Mouse (Mus musculus) A20 (cell line): ENCODE results near the gene Mab21l1.

Source experiments
- DNase-seq: peaks from one replicate; pipeline ENCODE4 v3.0.0-alpha.2; 2011; ENCODE audit warnings: low read depth, low spot score

Gene Mab21l1

DNA sequence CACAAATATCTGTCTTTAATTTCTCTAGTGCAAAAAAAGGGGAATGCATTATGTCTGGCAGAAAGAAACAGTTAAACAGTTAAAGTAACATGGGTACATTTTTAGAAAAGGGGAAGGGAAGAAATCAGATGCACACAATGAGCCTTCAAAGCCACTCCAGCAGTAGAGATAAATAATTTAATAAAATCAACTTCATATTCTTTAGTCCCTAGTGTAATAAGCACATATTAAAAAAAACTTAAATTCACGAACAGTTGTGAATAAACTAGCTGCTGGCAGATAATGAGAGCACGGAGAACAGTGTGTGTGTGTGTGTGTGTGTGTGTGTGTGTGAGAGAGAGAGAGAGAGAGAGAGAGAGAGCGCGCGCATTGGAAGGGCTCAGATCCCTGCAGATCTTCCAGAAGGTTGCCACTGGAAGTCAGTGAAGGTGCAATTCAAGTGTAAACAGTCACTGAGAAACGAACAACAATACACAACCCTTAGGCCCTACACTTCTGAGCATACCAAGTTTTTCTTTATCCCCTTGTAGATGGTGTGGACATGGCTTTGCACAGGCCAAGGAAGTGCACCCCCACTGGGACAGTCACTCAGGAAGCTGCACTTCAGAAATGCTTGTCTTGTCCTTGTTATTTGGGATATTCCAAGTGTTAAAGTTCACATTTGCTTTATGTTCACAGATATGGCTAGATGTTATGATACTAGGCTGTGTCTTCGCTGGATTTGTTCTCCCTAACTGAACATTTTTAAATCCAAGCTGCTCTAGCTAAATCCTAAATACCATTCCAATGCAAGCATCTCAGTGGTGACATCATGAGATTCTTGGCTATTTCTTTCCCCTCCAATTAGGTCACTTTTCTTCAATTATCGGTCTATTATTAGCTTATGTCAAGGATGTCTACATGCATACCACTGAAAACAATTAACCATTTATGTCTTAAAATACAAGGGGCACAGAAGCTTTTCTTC lies 3.3 kb upstream of the Mab21l1 start:
- no peak for DNase-seq

DNA sequence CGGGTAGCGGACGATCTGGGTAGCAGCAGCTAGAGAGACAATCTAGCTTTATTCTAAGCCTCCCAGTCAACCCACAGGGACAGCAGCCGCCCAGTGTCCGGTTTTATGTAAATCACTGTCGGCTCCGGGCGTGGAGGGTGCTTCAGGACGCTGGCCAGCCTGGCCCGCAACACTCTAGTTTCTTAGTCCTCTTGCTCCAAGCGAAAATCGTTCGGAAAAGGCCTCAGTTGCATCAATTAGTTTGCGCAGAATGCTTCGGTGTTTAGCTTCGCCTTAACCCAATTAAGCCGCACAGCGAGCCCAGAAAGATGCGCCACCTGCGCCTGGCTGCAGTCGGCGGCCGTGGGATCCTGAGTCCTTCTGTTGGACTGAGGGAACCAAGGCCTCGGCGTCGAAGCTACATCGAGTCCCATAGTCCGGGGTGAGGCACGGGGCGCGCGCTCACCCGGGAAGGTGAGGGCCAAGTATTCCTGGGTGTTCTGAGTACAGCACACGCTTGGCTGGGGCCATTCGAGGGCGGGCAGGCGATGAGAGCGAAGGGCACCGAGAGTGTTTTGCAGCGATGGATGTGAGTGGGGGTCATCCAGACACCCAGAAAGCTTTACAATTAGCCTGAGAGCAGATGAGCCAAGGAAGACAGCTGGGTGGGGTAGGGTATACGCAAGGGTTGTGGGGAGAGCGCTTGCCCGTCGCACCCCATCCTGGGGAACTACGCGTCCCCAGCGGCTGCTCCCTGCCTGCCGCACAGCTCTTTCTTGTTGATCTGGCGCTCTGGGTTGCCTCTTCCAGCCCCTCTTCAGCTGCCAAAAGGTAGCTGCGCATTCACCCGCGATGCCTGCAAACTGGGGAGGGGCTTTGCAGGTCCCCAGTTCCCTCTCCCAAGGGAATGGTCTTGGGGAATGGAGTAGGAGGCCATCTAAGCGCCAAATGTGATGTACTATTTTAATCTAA lies 1.9 kb upstream of the Mab21l1 start:
- DNase-seq = no peak

DNA sequence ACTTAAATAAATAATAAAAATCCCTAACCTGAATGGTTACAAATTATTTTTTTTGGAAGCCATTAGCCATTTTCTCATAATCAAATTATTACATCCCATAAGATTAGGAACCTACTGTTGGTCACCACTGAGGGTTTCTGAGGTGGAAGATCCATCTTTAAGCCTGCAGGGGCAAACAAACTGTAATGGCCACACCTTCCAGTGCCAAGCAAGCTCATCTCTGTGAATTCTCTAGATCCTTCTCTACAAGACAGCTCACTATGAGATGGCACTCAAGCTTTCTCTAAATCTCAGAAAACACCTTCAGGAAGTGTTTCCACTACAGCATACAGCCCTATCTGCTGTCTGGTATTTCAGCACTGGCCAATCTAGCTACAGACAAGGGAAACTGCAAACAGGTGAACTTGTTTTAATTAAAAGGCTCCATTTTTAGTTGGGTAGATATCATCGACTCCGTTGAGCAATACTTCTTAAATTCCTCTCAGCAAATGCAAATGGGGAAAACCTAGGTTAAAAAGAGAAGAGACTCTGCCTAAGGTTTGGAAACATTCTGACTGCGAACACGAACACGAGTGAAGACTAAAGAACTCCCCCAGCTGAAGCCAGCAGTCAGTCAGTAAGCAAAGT lies 768 bp upstream of the Mab21l1 start:
- no peak for DNase-seq

DNA sequence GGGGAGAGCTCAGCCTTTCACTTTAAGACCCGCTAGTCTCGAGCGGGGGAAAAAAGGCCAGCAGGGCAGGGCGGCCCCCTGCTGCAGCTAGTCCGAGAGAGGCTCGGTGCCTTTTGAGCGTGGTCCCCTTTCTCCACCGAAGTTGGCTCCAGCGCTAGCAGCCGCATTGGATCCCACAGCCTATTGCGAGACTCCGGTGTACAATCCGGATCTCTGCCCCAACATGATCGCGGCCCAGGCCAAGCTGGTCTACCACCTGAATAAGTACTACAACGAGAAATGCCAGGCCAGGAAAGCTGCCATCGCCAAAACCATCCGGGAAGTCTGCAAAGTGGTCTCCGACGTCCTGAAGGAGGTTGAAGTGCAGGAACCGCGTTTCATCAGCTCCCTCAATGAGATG lies 461 bp downstream of the Mab21l1 start:
- no peak for DNase-seq

DNA sequence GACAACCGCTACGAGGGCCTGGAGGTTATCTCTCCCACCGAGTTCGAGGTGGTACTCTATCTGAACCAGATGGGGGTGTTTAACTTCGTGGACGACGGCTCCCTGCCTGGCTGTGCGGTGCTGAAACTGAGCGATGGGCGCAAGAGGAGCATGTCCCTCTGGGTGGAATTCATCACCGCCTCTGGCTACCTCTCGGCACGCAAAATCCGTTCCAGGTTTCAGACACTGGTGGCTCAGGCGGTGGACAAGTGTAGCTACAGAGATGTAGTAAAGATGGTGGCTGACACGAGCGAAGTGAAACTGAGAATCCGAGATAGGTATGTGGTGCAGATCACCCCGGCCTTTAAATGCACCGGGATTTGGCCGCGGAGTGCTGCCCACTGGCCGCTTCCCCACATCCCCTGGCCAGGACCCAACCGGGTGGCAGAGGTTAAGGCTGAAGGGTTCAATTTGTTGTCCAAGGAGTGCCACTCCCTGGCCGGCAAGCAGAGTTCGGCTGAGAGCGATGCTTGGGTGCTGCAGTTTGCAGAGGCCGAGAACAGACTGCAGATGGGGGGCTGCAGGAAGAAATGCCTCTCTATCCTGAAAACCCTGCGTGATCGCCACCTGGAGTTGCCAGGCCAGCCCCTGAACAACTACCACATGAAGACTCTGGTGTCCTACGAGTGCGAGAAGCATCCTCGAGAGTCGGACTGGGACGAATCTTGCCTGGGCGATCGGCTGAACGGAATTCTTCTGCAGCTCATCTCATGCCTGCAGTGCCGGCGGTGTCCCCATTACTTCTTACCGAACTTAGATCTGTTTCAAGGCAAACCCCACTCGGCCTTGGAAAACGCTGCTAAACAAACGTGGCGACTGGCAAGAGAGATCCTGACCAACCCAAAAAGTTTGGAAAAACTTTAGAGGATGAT lies 1.1 kb downstream of the Mab21l1 start:
- no peak for DNase-seq

DNA sequence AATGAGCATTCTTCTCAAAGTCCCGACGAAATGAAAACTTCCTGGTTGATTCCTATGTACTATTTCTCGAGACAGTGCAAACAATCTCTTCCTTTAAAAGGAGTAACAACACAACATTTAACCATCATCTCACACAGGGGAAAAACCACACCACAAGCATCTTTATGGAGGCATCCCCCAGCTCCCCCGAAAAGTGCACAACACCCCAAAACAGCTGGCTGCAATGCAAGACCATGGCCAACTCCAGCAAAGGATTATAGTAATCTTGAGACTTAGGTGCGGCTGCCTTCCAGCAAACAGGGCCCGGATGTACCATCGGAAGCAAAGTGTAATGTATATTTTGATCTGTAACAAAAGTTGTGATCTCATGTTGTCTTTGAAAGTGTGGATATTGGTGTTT lies 1.8 kb downstream of the Mab21l1 start:
- DNase-seq = no peak

DNA sequence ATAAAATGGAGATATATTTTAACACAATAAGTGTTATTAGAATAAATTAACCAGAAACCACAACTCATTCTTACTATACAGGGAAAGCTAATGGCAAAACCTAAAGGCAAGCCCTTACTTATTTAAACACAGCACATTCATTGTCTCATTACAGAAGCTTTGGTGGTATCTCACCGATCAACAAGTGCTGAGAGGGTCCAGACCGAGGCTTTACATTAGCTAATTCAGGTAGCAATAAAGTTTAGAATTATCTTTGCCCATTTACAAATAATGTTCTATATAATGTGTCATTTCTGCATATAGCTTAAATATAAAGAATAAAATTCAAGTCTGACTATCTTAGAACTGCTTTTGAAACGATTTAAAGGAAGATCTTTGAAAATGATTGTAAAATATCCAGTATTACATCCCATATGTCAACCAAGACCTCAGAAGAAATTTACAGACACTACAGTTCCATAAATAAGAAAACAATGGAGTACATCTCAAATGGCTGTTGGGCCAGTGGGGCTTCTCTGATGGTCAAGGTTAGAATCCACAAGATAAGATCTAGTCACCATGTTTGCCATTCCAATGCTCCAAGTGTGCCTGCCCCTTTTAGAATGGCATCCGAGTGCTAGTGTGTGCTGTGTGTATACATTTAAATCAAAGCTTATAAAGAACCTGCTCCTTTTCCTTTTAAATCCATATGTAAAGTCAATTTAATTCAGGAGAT lies 3.1 kb downstream of the Mab21l1 start:
- DNase-seq = no peak

DNA sequence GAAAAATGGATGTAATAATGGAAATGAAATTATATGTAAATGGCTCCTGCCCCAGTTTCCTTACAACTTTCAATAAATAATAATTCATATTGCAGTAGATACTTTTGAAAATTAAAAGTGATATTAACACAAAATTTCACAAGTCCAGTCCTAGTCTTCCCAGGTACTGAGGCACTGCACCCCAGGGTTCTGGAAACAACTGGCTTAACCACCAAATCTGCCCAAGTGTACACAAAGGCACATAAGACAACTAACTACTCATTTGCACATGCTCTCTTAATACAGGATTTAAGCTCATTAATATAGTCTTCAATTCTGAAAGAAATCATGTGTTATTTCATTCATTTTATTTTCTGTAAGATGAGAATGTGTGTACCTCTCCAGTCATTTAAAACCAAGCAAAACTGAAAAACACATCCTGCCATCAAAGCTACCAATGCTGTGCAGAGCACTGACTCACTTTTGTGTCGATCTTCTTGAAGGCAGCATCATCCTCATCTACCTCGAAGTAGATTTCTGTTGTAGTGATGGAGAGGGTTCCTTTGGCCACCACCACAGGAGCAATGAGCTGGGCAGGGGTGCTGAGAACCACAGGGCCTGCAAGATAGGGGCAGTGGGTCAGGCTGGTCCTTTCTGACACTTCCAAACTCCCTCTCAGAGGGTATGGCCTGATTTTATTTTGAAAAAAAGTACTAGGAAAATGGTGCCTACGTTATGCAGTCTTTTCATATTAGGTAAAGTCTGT lies 3.8 kb downstream of the Mab21l1 start:
- DNase-seq = no peak

DNA sequence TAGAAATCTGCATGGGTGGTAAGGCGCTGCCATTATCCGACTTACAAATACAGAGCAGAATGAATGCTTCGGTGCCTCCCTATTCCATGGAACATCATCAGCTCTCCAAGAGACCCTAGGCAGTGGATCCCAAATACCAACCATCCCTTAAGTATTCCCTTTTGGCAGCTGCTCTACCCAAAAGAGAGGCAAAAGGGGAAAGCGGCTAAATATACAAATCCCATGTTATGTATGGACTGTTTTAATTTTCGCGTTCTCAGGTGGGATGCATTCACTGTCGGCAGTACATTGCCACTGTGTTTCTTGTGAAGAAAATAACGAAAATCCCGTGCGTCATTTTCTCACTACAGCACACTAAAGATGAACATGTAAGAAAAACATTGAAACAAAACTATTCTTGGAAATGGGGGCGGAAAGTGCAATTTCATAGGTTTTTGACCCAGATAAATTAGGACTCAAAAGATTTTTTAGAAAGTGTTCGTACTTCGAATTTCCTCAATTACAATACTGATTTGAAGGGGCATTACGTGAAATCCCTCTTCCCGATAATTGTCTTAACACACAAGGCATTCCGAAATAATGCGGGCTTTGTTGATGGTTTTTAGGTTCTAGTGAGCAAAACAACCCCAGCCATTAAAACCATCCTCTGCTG lies 4.7 kb downstream of the Mab21l1 start:
- no peak for DNase-seq

DNA sequence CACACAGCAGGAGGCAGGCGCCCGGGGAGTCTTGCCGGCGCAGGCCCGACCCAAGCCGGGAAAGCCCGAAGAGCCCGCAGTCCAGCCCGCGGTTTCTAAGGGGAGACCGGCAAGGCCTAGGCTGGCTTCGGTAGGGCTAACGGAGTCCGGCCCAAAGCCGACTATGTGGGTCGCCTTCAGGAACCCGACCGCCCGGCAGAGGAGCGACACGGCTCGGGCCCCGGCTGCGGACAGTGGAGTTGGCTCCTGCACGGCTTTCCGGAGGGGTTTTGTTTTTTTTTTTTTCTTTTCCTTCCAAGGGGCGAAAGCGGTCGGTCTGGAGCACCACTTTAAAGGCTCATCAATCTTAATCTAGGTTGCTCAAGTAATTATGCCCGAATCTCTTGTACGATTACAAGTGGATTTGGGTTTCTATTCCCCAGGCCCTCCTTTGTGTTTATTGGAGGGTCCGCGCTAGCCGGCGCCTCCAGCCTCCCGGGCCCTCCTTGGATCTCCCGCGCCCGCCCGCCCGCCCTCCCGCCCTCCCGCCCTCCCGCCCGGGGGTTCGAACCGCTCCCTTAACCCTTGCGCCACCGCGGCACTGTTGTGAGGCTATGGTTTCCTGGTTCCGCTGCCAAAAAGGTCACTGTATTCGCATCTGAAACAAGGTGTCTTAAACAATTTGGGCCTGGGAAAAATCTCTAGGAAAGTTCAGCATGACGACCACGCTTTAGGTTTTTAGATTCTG lies 5.3 kb downstream of the Mab21l1 start:
- DNase-seq = no peak

DNA sequence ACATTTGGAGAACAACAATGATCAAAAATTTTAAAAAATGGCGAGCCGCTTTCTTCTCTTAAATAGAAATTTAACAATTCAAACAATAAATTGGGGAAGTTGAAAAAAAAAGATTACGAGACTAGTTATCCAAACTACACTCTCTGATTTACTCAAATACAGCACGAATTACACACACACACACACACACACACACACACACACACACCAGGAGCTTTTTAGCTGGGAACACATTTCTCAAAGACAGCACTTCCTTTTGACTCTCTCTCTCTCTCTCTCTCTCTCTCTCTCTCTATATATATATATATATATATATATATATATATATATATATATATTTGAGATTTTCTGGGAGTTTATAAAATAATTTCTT lies 5.9 kb downstream of the Mab21l1 start:
- no peak for DNase-seq

DNA sequence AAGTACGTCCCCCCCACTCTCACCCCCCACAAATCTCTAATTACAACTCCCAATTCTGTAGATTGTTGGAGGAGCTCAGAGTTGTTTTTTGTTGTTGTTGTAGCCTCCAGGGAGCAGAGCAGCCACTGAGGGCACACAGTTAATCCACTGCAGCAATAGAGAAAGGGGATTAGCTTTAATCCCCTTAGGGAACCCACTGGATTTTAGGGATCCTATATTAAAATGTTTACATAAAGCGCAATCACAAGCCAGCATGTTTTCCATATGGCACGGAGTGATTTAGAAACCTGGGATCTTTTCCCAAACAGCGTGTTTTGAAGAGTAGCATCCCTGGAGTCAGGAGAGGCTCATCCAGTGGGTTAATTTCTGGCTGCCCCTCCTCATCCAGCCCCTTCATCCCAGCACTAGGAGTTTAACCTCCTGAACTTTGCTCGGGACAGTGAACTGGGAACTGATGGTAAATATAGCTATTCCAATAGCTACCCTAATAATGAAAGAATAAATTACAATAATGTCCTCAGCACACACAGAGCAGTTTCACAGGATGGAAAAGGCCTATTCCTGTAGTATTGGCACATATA lies 6.4 kb downstream of the Mab21l1 start:
- no peak for DNase-seq

DNA sequence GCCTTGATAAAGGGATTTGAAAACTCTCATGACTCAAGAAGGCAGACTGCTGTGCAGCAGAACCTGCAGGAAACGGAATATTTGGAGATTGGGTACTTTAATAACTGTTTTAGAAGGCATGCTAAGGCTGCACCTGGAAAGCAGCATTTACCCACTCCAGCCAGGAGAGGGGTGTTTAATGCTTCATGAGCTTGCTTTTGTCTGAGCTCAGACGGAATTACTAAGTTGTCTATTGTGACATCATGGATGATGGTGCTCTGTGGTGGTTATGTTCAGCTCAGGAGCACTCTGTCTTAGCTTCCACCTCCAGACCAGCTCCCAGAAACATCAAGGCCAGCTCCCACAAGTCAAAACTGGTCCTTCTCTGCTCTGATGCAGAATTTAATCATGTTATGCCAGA lies 7.5 kb downstream of the Mab21l1 start:
- no peak for DNase-seq

DNA sequence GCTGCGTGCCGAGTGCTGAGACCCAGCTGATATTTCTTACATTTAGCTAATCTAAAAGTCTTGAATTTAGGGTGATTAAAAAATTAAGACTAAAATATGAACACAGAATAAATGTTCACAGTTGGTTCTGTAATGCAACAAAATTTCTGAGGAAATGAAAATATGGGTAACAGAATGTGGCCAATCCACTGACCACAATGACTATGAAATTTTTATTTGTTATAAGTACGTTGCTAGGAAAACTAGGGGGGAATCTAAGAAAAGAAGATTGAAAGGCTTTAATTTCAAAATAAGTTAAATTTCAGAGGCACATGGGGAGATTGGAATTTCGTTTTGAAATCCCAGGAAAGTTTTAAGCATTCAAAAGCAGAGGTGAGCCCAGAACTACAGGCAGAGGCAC lies 8.3 kb downstream of the Mab21l1 start:
- DNase-seq = no peak

DNA sequence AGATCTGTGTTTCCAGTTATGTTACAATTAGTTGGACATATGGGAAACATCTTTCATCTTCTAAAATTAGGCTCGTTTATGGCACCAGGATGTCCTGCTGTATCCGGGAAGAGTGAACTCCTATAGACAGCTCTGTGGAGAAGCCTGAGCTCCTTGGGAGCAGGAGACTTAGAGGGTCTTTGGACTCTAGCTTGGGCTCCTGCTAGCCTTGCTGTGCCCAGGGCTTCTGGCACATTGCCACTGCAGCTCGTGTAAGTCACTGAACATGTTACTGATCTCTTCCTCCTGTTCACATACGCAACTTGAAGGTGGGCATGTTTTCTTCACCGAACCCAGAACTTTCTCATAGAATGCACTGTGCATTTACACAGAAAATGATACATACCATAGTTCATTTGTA lies 9.9 kb downstream of the Mab21l1 start:
- no peak for DNase-seq

DNA sequence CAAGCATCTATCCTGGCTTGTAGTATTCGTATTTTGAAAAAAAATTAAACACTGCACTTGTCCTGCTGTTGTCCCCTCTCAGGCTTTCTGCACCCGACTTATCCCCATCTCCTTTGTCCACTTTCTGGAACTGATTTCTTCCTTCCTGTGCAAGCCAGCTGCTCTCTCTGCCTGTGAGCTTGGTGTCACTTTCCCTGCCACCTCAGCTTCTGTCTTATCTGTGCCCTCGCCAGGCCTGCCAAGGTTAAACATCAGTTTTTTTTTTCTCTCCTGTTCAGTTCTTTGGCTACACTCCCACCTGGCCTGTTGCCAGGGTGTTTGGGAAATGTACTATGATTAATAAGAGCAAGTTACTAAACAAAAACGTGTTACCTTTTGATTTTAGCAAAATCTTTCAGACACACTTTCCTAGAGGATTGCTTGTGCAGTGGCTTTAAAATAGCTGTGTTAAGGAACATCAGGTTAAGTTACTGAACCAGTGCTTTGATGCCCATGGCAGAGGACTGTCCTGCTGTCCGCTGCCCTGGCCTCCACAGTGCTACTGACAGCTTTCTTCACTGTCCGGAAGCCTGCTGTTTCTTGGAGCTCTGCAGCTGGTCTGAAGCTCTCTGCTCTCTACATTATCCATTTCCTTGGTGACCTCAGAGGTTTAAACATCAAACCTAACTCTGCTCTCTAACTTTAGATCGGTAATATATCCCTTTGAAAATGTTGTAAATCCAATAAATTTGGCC lies 11.7 kb downstream of the Mab21l1 start:
- DNase-seq = no peak

DNA sequence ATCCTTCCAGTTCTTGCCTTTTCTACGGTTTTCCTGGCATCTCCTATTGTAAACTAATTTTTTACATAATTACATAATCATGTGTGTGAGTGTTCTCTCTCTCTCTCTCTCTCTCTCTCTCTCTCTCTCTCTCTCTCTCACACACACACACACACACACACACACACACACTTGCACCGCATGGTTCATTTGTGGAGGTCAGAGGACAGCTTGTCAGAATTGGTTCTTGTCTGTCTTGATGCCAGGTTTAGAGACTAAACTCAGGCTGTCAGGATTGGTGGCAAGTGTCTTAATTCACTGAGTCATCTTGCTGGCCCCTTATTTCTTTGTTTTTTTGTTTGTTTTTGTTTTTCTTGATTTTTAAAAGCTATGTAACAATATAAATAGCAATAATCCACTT lies 12.5 kb downstream of the Mab21l1 start:
- DNase-seq = no peak
